Mouse (Mus musculus): Measurements from ENCODE around the gene Bysl.

The Bysl gene

DNA sequence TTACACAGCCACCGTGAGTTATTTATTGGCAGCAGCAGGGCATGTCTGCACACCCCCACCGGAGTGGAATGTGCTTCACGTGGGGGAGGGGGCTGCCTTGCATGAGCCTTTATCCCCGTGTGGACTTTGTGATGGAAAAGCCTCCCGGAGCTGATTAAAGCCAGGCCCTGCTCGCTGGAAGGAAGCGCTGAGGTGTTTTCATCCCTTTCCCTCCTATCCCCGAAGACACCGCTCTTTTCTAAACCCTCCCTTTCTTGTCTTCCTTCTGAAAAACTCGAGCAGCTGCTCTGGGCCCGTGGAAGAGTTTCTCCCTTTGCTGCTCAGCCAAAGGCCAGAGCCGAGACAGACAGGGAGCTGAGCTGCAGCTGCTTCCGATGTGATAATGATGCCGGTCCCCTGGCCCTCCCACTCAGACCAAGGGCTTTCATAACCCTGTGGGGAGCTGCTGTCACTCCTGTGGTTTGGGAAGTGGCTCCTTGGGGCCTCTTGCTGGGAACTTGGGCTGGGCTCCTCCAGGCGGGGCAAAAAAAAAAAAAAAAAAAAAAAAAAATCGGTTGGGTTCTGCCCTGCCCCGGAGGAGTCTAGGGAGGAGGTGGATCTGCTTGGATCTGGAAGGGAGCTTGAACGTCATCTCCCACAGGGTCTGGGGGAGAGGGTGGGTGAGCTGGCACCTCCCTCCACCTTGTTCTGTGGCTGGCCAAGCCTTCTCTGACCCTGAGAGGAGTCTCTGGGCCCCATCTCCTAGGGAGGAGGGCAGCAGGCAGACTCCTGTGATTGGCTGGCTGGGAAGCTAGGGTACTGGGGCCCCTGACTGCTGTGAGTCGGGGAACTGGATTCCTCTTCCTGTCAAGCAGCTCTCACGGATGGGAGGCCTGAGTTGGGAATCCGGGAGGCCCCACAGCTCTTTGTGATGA, 15.8 kb downstream of the Bysl start:
- peak; percentile 66 for DNase-seq (ENCODE audit: extremely low read depth, insufficient read length, low spot score)

DNA sequence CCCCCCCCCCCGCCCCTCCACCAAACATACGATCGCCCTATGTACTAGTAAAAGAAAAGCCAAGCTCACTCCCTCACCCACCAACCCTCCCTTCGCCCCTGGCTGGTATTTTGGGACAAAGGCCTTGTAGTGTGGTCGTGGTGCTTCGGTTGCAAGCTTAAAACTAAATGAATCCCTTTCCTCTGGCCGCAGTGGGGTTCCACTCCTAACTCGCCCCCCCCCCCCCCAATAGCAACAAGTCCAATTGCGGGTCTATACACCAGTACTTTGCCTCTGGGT, 16.4 kb downstream of the Bysl start:
- DNase-seq (ENCODE audit: extremely low read depth, insufficient read length, low spot score): no peak

DNA sequence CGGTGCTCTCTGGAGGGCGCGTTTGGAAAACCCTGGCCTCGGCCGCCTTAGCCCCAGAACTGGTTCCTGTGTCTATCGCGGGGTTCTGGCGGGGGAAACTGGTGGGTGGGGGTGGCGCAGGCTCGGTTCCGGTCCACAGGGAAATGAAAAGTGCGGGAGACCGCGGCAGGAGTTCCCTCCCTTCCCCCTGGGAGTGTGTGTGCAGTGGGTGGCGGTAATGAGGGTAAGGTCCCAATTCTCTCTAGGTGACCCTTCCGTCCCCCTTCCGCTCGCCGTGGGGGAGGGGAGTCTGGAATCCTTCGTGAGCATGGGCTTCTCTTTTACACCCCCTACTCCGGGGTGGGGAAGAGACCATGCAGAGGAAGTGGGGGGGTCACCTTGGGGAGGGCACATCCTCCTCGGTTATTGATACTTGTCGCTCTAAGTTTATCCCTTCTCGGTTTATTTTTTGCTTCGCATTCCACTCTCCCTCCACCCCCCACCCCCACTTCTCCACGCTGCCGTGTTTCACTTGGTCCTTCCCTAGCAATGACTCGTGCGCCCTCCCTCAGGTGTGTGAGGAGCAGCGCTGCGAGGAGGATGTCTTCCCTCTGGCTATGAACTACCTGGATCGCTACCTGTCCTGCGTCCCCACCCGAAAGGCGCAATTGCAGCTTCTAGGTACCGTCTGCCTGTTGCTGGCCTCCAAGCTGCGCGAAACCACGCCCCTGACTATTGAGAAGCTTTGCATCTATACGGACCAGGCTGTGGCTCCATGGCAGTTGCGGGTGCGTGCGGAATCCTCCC, 16.9 kb downstream of the Bysl start:
- DNase-seq (ENCODE audit: extremely low read depth, insufficient read length, low spot score): peak; percentile 64

DNA sequence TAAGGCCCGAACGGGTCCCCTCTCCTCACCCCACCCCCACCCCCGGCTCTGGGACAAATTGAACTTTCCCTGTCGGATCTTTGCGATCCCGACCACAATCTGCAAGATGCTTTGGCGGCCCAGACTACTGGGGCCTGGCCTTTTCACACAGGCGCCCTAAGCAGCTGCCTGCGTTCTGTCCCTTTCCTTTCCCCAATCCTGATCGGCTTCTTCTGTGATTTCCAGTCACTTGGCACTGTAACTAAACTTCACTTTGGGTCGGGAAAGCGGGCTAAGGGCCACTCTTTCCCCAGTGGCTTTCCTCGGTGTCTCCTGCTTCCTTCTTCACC, 17.5 kb downstream of the Bysl start:
- no peak for DNase-seq (ENCODE audit: extremely low read depth, insufficient read length, low spot score)

DNA sequence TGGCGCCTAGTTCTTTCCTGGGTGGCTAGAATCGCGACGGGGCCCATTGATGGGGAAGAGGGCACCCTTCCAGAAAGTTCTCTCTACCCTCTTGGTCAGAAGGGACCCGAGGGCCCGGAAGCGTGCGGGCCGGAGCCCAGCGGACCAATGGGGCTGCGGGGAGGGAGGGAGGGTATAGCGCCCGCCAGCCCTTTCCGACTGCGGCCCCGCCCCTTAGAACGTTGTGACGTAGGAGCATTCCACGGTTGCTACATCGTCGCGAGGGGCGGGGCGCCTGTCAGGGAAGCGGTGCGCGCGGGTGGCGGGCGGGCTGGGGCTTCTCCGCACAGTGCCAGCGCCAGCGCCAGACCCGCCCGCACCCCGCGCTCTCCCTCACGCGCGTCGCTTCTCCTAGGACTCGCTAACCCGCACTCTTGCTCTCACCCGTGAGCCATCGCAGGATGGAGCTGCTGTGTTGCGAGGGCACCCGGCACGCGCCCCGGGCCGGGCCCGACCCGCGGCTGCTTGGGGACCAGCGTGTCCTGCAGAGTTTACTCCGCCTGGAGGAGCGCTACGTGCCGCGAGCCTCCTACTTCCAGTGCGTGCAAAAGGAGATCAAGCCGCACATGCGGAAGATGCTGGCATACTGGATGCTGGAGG, 18.0 kb downstream of the Bysl start:
- DNase-seq (ENCODE audit: extremely low read depth, insufficient read length, low spot score): peak; percentile 93

DNA sequence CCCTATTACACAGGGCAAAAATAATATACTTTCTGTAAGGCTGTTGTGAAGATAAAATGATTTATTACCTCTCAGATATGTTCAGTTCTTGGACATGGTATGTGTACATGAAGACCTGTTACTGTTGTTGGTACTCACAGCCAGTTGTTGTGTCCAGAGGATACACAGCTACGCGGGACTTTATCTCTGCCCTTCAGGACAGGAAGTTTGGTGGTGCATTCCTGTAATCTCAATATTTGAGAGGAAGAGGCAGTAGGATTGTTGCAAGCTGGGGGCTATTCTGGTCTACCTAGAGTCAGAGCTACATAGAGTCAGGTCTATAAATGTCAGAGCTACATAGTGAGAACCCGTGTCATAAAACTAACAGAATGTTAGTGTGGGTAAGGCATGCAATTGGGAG, 20.2 kb downstream of the Bysl start:
- DNase-seq (ENCODE audit: extremely low read depth, insufficient read length, low spot score): no peak

DNA sequence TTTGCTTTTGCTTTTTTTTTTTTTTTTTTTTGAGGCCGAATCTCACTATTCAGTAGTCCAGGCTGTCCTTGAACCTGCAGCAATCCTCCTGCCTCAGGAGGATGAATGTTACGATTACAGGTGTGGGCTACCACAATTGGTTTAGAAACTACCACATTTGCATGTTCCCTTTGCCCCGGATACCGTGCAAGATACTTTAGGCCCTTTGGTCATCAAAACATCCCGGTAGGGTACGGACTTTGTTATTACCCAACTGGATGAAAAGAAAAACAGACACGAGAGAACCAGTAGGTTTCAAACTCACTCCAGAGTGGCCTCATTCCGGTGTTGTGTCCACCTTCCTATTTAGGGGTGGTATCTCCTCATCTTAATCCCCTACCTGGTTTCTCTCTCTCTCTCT, 22.8 kb downstream of the Bysl start:
- DNase-seq (ENCODE audit: extremely low read depth, insufficient read length, low spot score): no peak

DNA sequence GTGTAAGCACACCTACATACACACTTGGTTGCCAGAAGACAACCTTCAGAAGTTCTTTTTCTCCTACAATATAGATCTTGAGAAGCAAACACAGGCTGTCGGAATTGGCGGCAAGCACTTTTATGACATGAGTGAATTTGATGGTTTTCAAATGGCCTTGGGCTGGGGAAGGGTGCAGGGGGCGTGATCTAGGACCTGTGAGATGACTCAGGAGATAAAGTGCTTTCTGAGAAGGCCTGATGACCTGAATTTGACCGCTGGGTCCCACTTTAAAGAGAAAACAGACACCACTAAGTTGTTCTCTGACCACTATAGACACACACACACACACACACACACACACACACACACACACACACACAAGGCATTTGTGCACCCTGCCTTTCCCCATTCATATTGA, 30.3 kb downstream of the Bysl start:
- no peak for DNase-seq (ENCODE audit: extremely low read depth, insufficient read length, low spot score)

DNA sequence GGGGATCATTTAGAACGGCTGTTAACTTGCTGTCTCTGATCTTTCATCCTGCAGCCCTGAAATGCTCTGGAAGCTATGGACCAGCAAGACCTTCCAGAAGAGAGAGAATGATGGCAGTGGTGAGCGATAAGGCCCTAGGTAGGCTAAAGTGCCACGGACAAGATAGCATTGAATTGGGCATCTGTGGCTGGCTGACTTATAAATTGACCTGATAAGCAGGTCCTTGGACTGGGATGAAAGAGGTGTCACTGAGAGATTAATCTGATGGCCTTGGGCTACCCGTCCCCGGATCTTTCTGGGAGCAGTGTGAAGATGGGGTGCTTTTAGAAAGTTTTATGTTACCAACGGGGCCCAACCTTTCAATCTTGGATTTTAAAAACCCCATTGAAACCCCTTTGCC, 32.6 kb downstream of the Bysl start:
- DNase-seq (ENCODE audit: extremely low read depth, insufficient read length, low spot score): no peak

DNA sequence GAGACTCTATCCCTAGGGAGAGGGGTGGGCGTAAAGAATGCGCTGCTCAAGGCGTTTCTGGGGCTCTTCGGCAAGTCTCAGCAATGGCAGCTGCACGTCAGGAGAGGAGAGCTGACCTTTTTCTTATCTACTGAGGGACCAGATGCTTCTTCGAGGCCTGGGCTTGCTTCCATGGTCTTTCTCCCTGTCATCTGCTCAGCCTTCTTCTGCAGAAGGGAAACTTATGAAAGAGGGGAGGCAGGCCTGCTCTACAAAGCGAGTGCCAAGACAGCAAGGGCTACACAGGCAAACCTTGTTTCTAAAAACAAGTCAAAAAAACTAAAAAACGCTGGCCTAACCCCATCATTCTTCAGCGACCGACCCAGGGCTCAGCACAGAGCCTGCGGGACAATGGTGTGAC, 36.5 kb downstream of the Bysl start:
- no peak for DNase-seq (ENCODE audit: extremely low read depth, insufficient read length, low spot score)

DNA sequence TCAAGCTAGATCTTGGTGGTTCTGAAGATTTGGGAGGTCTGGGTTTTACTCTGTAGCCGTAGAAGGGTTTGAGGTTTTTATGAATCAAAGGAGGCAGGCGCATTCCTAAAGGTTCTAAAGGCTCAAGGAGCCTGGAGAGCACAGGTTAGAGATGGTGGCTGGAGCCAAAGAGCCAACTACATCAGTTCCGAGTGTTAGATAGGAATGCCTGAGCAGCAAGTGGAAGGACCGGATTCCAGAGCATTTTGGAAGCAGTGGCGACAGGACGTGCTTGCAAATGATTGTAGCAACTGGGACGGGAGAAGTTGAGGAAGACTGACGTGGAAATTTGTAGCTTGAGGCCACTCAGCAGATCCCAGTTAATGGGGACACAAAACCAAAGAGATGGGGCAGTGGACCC, 37.3 kb downstream of the Bysl start:
- DNase-seq (ENCODE audit: extremely low read depth, insufficient read length, low spot score): no peak

DNA sequence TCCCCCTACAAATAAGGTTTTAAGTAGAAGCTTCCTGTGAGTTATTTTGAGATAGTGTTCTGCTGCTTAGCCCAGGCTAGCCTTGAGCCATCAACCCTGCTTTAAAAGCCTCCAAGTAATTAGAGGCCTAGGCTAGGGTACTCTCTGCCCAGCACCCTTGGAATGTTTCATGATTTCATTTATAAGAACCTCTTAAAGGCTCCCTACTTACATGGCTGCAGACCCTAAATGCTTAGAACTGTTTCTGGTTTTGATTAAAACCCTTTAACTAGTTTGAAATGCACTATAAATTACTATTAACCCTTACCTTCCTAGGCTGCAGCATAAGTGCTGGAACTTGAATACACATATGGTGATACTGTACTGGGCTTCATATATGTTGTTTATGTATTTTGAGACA, 38.9 kb downstream of the Bysl start:
- DNase-seq (ENCODE audit: extremely low read depth, insufficient read length, low spot score): no peak

DNA sequence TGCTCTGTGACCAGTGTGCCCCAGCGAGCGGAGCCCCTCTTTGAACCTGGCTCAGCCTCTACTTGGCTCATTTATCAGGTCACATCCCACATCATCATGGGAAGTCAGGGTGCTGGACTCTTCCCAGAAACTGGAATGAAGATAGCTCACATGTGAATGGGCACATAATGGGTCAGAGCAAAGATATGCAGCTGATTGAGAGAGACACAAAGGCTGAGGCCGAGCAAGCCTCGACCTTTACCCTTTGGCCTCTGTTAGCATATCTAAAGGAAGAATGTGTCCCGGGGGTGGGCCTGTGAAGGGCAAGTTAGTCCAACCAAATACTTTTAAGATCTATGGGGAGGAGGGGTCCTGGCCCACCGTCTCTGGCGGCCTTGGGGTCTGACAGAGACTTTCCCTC, 39.7 kb downstream of the Bysl start:
- no peak for DNase-seq (ENCODE audit: extremely low read depth, insufficient read length, low spot score)

DNA sequence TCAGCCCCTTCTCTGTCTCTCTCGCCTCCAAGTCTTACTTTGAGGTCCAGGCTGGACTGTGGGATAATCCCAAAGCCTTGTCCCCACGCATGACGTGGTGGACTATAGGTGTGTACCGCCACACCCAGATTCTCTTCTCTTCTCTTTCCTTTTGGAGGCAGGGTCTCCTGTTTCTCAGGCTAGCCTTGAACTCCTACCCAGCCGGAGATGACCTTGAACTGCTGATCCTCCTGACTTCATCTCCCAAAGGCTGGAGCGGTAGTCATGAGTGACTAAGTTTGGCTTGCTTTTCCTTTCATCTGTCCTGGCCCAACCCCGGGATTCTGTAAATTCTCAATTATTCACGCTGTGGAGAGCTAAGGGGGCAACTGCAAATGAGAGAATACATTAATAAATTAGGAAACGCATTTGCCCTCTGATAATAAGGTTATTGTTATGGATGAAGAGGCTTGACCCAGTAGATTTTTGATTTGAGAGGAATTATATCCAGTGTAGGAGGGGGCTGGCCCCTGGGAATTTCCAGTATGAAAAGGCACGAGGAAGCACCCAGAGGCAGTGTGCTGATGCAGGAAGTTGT, 42.3 kb downstream of the Bysl start:
- no peak for DNase-seq (ENCODE audit: extremely low read depth, insufficient read length, low spot score)

DNA sequence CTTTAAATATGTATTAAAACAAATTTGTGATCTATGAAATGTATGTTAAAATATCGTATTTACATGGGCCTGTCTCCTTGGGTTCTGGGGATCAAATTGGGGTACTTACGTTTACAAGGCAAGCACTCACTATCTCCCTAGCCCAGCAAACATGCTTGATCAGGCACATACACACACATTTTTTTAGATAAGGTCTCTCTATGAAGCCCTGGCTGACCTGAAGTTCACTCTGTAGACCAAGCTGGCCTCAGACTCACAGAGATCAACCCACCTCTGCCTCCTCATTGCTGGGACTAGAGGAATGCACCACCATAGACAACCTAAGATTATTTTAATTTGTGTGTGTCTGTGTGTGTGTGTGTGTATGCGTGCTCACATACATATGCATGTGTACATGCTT, 42.9 kb downstream of the Bysl start:
- no peak for DNase-seq (ENCODE audit: extremely low read depth, insufficient read length, low spot score)

DNA sequence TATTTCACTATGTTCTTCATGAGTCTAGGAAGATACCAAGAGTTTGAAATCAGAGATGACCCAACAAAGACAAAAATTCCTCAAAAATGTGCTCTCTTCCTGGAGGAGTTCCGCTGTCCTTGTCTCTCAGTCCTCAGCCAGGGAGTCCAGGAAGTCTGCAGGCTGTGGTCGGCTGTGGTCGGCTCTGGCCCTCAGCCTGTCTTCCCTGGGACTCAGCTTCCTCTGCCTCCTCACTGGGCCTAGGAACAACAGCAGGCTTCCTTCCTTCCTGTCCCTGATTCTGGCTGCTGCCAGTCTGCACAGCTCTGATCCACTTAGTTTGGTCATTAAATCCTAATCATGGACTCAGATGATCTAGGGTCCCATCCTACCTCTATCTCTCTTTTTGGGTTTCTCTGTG, 44.0 kb downstream of the Bysl start:
- no peak for DNase-seq (ENCODE audit: extremely low read depth, insufficient read length, low spot score)

DNA sequence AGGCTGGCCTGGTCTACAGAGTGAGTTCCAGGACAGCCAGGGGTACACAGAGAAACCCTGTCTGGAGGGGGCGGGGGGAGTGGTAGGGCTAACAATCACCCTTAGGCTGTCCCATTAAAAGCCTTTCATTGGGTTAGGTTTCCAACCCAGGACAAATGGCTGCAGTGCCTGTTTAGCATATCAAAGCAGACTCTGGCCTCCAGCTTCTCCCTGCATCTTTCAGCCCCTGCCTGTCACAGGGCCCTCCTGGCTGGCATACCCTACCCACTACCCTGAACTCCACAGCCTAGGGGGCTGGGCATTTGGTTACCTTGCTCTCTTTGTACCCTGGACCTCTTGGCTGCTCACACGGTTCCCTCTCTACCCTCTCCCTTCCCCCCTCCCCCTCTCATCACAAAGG, 45.2 kb downstream of the Bysl start:
- no peak for DNase-seq (ENCODE audit: extremely low read depth, insufficient read length, low spot score)

DNA sequence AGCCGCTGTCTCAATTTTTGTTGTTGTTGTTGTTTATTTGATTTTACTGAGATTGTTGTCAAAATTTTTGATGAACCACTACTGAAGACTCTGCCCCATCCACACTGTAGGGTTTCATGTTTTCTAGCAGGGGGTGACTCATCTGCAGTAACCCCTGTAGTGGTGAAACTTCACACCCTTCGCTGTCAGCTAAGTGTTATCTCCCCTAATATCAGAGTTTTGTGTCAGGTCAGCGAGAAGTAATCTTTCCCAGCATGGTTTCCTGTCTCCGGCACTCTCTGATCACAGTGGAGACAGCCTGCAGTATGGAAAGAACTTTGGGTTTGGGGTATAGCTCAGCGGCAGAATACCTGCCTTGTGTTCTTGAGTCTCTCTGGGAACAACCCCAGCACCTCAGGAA, 46.7 kb downstream of the Bysl start:
- no peak for DNase-seq (ENCODE audit: extremely low read depth, insufficient read length, low spot score)

DNA sequence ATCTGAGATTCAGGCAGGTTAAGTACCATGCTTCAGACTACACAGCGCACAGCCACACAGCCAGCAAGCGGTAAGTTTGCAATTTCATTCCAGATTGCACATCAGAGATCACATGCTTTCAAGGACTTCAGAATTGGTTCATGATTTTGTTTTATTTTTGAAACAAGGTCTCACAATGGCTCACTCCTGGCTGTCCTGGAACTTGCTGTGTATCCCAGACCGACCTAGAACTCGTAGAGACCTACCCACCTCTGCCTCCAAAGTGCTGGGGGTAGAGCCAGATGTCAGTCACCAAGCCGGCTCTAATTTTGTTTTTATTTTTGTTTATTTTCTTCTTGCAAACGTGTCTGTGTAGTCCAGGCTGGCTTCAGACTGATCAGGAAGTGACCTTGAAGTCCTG, 48.4 kb downstream of the Bysl start:
- DNase-seq (ENCODE audit: extremely low read depth, insufficient read length, low spot score): no peak

DNA sequence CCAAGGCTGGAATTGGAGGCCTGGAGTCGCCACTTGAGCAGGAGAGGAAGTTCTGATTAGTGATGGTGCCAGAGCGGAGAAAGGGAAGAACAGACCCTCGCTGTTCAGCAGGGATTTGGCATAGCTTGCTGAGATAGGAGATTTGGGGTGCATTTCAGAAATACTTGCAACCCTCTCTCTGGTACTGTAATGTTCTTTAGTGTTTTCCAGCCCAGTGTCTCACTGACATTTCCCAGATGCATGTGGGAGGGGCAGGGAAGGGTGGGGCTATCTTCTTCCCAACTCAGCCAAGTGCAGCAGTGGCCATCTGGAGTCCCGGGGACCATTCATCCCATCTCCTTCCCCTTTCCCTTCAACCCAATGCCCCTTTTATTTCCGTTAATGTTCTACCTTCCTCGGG, 51.6 kb downstream of the Bysl start:
- DNase-seq (ENCODE audit: extremely low read depth, insufficient read length, low spot score): no peak

DNA sequence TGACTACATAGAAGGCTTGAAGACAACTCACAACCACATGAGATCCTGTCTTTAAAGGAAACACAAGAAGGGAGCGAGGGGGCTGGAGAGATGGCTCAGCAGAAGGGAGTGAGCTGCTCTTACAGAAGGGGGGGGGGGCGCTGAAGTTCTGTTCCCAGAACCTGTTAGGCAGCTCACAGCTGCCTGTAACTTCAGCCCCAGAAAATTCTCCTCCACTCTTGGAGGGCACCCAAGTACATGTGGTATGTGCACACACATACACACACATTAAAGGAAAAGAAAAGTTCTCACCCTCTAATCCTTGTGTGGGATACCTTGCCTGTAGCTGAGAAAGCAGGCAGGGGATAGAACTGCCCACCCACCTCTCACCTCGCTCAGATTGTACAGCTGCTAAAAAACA, 54.1 kb downstream of the Bysl start:
- no peak for DNase-seq (ENCODE audit: extremely low read depth, insufficient read length, low spot score)

DNA sequence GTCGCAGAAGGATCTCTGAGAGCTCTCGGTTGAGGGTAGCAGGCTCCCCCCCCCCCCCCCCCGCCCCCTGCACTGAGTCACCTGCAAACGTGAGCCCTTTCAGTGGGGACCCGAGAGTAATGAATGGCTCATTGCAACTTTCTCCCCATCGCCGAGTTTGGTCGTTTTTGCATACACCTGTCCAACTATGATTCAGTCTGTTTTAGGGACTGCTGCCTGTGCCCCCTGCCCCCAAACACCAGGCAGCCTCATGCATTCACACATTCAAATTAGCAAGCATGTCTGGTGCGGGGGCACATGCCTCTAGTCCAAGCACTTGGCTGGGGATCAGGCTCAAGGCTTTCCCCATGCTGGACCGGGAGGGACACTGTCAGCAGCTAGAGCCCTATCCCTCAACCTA, 56.7 kb downstream of the Bysl start:
- no peak for DNase-seq (ENCODE audit: extremely low read depth, insufficient read length, low spot score)
